Mouse (Mus musculus) natural killer cell, adult 2 months (primary cell): Measurements from ENCODE around the gene Mtmr12.

ENCODE experiments used
- DNase-seq, 2 experiments: peaks; one replicate each; pipeline ENCODE4 v3.0.0; 2022; ENCODE audit warnings: low spot score in 2 of 2

Gene Mtmr12

DNA sequence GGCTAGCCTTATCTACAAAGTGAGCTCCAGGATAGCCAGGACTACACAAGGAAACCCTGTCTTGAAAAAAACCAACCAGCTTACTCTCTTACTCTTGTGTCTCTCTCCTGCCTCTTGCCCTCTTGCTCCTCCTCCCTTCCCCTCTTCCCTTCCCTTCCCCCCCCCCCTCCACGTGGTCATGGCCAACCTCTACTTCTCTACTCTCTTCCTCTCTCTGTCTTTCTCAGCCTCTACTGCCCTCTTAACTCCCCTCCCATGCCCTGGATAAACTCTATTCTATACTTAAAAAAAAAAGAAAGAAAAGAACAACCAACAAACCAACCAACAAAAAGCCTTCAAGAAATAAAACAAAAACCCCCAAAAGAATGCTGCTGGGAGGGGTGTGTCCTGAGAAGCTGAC lies 30.7 kb downstream of the Mtmr12 start:
- DNase-seq = no peak

DNA sequence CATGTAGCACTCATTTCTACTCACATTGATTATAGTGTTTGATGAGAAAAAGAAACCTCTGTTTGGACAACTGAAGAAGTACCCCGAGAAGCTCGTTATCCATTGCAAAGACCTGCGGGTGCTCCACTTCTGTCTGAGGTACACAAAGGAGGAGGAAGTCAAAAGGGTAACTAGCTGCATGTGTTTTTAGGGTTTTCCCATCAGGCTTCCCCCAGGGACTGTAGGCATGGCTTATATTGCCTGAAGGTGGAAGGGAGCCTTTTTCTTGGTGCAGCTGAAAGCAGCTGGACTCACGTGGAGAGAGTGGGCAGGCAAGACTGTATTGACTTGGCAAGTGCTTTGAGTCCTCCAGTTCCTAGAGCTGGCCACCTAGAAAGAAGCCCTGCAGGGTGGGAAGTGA lies 31.2 kb downstream of the Mtmr12 start:
- no peak for DNase-seq

DNA sequence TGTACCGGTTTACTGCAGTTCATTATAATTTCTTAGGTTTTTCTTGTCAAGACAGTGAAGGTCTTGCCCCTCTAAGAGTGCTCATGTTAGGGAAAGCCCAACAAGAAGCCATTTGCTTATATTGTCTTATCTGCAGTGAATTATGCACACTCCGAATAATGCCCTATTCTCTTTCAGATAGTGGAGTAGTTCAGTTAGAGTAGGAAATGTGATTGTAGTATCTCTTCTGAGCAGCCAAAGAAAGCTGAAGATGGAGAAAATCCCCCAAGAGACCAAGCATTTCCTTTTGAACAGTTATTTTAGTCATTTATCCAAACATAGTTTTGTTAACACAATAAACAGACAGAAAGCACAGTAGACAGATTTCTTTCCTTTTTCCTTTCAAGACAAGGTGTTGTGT lies 32.1 kb downstream of the Mtmr12 start:
- no peak for DNase-seq

DNA sequence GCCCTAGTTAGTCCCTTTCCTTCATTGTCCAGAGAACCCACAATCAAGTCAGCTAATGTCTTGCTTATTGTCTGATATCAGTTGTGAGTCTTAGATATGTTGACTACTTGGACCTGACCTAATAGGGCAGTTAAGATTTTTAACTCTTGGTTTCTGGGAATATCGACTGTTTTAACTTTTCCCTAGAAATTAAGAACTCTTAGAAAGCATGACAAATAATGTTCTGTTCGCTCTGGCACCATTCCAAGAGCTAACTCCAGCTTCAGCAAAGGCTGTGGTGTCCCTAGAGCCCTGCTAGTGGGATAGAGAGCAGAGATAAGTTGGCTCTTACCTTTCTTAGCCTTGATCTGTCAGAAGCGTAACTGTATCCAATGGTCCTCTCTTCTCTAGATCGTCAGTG lies 32.7 kb downstream of the Mtmr12 start:
- no peak for DNase-seq

DNA sequence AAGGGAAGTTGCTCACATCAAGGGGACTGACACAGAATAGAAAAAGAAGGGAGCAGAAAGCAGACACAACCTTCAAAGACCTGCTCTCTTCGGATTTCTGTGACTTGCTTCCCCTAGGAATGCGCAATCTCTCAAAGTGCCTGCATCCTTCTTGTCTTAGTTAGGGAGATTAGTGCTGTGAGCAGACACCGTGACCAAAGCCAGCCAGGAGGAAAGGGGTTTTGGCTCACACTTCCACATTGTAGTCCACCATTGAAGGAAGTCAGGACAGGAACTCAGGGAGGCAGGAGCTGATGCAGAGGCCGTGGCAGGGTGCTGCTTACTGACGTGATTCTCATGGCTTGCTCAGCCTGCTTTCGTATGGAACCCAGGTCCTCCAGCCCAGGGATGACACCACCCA lies 33.5 kb downstream of the Mtmr12 start:
- no peak for DNase-seq

DNA sequence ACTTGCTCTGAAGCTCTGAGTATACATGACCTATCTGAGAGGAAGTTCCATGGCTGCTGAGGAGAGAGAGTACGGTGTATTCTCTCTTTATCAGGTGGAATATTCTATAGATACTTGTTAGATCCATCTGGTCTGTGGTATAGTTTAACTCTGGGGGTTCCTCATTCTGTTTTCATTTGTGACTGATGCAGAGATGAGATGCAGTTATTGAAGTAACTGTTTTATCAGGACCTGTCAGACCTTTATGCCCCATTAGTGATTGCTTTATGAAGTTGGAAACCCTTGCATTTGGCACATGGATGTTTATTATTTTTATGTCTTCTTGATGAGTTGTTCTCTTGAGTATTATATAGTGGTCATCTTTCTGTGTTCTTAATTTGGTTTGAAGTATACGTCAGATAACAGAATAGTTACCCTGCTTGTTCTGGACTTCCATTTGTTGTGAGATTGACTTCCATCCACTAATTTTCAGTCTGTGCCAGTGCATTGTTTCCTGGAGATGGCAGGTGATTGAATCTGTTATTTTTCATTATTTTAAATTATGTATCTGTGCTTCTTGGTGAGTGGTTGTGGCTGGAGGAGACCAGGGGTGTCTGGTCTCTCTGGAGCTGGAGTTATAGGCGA lies 36.0 kb downstream of the Mtmr12 start:
- DNase-seq = no peak

DNA sequence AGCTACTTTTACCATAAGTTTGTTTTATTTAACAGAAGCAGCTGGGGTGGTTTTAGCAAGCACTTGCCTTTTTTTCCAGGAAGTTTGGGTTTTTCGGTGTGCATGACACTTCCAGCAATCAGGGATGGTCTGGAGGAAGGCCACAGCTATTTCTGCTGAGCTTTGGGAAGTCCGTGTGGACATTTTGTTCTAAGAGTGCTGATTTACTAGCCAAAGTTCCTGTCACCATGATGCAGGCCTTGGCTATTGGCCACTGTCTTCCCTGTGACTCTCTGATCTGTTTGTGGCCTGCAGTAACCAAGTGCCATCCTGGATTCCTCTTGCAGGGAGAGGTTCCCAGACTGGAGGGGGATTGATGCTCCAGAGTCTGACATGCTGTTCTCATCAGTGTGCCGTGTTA lies 39.0 kb downstream of the Mtmr12 start:
- DNase-seq = no peak

DNA sequence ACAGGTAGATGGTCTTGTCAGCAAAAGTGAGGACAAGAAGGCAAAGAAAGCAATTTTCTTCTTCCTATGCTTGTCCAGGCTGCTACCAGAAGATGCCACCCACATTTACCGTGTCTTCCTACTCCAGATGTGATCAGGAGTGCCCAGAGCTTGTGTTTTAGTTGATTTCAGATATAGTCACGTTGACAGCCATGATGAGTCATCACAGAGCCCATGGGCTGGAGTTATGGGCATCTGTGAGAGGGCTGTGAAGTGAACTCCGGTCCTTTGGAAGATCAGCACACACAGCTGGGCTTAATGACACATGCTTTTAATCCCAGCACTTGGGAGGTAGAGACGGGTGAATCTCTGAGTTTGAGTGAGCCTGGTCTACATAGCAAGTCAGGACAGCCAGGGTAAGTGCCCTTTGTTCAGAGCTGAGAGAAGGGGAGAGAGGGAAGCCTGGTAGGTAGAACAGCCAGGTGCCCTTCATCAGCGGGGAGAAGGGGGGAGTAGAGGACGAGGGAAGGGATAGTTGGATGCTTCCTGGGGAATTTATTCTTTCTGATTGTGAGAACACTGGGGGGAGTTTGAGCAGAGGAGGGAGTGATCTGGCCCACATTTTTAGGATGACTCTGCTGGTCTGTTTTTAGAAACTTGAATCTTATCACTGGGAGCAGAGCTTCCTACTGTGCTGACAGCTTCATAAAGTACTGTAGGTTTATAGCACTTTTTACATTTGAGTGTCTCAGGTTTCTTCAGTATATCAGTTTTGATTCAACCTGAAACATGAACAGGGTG lies 40.9 kb downstream of the Mtmr12 start:
- DNase-seq = no peak

DNA sequence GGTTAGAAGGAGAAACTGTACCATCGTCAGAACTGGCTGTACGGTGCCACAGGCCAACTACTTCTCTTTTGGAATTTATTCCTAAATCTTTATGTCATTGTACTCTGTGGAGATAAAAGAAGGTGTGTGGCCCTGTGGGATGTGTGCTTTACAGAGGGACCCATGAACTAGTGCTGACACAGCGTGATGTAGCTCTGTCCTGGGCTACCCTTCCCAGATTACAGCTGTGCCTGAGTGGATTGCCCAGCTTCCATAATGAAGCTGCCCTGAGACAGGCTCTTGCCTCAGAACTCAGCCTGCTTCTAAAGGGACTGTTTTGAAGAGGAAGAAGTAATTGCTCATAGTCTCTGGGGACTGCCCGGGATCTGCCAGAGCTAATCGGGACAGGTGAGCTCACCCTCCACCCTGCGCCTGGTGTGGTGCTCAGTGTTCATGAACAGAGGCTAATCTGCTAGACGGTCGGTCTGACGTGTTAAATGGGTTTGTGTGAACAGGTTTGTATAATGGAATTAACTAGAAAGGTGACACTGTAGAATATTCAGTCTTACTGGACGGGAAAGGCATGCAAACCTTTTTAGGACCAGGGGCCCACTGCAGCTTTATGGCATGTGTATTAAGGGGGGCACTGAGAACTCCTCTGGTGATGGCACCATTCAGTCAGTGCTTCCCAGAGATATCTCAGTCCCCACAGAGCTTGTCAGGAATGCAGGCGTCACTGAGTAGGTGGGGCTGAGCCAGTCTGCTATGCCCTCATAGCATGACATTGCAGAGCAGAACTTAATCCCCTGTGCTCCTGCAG lies 41.7 kb downstream of the Mtmr12 start:
- DNase-seq = no peak

DNA sequence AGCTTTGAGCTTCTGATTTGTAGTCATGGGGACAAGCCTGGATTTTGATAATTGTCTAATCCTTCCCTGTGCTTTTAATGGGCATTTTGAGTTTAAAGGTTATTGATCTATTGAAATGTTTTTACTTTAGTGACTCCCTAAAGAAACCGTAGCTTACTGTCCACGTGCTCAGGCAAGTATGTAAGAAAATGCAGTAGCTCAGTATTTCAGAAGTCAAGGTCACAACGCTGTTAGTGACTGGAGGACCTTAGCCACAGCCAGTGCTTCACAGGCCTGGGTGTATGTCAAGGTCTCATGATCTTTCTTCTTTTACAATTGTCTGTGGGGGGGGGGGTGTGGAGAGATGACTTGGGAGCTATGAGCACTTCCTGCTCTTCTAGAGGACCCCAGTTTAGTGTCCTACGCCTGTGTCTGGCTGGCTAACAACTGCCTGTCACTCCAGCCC lies 42.4 kb downstream of the Mtmr12 start:
- no peak for DNase-seq

DNA sequence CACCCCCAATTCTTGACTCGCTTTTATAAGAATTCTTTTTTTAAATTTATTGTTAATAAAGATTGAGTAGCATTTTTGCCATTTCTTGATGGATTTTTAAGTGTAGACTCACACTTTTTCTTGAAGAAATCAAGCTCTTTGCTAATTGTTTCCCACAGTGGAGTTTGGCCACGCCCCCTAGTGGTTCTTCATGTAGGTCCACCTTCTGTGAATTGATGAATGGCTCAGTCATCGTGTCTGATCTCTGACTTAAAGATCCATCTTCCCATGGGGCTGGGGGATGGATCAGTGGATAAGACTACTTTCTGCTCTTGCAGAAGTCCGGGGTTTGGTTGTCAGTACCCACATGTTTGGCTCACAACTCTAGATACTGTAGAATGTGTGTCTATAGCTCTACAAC lies 43.5 kb downstream of the Mtmr12 start:
- DNase-seq = peak; percentile 38 to 53

DNA sequence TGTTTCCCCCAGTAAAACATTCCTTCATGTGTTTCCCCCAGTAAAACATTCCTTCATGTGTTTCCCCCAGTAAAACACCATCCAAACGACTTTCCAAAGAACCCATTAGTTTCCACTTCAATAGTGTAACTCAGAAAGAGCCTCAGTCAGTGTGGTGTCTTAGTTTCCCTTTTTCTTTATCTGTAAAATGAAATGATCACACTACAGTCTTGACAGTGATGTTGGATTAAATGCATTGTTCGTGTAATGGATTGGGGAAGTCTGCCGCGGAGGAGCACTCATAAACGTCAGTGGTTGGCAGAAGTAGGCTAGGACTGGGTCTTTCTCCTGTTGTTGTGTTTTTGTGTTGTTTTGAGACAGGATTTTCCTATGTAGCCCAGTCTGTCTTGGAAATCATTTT lies 45.5 kb downstream of the Mtmr12 start:
- DNase-seq = no peak

DNA sequence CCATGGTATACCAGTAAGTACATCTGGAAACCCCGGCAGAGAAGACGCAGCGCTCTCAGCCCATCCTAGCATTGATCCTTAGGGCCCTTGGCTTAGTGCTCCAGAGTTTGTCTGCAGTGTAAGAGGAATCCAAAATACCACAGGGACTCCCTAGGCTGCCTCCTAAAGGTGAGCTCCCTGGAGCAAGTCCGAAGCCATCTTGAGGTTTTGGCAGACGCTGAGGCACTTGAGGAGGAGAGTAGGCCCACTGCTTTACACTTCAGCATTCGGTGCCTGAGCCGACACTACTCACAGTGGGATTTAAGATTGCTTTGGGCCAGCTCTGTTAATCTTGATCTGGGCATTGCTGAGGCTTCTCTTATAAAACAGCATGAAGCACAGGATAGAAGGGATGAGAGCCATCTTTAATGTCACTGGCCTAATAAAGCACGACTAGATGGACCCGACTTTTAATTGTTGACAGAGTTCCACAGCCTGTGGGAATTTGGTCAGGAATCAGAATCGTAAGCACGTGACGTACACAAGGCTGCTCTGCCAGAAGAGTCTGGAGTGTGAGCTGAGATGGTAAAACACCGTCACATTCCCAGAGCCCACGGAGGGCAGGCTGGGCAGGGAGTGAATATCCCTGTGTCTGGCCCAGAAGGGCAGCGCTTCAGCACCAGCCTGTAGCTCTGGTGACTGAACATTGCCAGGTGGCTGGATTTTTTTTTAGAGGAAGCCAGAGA lies 46.8 kb downstream of the Mtmr12 start:
- DNase-seq = no peak

DNA sequence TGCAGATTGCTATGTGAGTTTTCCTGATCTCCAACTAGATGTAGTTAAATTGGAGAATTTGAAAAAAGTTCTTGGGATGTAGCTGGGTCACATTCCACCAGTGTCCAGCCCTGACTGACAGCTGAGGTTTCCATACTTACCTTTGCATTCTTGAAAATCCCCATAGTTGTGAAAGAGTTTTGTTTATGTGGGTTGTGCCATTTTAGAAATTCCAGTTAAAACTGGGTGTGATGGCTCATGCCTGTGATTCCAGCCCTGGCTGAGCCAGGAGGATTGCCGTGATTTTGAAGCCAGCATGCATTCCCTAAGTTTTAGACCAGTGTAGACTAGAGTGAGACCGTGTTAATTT lies 47.3 kb downstream of the Mtmr12 start:
- DNase-seq = no peak

DNA sequence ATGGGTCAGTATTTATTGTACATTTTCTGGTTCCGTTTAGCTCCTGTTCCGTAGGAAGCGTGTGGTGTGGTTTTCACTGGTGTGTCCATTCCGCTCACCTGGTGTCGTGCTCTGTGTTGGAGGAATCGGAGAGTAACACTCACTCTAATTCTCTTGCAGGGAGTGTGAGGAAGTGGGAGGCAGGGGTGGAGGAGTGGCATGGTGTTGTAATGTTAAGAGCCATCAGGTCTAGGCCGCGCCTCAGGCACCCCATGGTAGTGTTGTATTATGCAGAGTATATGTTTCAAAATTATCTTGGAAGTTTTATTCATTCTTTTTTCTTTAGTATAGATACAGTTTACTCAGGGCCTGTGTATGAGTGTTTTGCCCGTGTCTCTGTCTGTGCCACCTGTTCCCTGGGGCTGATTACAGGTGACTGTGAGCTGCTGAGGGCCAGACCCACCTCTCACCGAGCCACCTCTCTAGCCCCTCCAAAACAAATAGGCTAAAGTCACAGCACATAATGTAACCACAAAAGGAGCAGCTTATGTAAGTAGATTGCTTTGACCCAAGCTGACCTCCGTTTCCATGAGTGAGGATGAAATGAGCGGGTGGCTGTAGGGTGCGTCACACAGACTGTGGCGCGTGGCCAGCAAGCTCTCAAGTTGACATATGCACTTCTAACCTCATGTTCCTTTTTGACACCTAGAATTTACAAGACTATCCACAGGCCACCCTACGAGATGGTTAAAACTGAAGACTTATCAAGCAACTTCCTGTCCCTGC lies 53.1 kb downstream of the Mtmr12 start:
- no peak for DNase-seq

DNA sequence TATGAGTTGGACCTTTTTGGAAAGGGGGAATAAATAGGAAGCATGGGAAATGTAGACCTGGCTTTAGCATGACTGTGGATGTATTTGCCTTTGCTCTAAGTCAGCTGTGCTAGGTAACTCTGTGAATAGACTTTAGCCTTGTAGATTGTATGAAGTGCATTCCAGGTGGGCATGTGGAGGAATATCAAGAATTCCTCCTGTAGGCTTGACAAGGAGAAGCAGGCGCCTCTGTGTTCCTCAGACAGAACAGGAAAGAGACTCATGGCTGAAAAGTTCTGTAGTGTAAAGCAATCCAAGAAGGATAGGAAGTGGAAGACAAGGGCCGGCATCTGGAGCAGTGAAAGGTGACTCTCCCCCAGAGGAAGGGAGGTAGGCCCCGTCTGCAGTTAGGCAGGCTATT lies 58.2 kb downstream of the Mtmr12 start:
- DNase-seq = no peak

DNA sequence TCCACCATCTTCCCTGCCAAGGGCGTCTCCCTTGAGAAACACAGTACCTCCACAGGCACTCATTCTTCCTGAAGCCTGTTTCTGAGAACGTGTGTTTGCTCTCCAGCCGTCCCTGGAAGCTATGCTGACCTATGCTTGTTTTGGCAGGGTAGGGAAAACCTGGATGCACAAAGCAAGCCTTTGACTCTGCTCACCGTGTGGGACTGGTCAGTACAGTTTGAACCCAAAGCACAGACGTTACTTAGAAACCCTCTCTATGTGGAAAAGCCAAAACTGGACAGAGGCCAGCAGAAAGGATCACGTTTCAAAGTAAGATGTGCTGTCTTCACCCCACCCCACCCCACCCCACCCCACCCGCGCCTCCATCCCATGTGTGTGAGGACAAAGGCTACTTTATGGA lies 61.6 kb downstream of the Mtmr12 start:
- no peak for DNase-seq

DNA sequence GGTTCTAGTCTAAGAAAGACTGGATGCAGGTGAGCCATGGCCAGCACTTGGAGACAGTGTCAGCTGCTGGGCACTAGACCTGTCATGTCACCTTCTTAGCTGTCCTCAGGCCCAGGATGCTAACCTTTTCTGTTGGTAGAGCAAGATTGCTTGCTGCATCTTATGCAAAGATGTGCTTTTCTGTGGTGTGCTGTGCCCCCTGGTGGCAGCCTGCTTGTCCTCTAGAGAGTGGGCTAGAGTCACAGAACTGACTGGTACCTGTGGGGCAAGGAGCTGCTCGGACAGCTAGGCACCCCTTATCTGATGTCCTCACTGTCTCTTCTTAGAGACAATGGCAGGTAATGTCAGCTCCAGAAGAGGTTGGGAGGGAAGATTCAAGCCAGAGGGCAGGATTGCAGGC lies 63.2 kb downstream of the Mtmr12 start:
- peak; percentile 39 to 53 for DNase-seq

DNA sequence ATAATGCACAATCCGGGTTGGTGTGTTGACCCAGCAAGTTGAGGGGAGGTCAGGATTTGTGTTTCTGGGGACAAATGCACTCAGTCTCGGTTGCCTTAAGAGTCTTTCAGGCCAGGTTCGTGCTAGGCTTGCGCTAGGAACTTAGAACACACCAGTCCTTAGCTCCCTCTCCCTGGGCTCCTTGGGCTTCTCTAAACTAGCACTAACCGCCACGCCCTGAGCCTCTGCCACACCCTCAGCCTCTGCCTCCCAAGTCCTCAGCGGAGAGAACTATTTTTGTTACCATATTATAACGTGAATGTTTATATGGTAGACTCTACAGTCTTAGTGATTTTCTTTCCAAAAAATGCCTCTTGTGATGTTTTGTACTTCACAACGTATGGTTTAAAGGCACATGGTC lies 66.5 kb downstream of the Mtmr12 start:
- DNase-seq = no peak

DNA sequence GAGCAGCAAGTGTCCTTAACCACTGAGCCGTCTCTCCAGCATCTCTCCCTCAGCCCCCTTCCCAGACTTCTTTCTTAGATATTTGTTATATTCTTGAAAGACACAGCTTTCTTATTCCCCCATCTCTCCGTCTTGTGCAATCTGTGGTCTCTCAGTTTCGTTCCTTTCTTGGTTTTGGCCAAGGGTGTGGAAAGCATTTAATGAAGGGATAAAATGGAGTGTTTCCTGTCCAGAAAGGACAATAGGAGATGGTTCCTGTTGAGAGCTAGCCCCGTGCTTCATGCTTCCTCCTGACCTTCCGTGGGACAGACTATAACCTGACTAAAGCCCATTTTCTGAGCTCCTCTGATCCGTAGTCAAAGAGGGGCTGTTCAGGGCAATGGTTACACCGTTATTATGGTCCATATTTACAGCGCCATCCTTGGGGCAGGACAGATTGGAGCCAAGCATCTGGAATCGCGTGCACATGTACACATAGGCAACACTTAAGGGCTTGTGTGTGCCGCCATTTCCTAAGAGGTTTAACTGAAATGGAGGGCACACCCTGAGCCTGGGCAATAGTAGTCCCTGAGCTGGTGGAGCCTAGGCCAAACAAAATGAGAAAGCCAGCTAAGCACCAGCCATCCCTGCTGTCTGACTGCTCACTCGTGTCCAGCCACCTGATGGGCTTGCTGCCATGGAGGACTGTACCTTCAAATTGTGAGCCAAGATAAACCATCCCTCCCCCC lies 68.7 kb downstream of the Mtmr12 start:
- no peak for DNase-seq
